Mouse (Mus musculus) embryo, embryonic 11 days (tissue): ENCODE data around the gene Pdlim3.

Experiments
- DNase-seq: peaks from one replicate; pipeline ENCODE4 v3.0.0-alpha.2; 2015

The Pdlim3 gene

DNA sequence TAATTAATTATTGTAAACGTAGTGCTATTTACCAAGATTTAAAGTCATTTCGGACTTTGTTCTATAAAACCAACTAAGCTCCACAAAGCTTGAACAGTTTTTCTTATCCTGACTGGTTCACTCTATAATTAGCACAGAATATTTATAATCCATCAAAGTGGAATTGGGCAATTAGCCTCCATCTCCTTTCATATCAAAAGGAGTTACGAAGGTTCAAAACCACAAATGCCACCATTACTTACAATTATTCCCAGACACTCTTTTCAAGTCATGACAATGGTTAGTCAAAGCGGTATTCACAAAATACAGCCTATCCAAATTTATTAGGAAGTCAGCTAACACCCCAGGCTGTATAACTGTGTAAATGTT lies 21.0 kb downstream of the Pdlim3 start:
- DNase-seq: no peak

- no peak for DNase-seq
Observed at GRCm38 (mm10) chr8:45913707-45914106, 28.4 kb downstream of the Pdlim3 start.

DNA sequence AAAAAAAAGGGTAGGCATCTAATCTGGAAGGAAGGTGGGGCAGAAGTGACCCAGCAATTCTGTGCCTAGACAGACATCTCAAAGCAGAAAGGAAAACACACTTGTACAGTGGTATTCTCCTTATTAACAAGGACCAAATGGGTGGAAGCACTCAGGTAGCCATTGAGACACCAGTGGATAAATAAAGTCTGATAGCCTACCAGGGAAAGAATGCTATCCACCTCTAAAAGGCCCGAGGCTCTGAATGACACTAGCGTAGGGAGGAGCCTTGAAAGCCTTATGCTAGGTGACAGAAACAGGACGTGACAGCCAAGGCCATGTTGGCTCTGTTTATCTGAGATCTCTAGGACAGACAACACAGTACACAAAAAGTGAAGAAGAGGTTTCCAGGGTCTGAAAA lies 31.2 kb downstream of the Pdlim3 start:
- DNase-seq: no peak

GRCm38 (mm10) chr8:45917040-45917679 lies 31.9 kb downstream of the Pdlim3 start:
- peak; percentile 19 for DNase-seq

DNA sequence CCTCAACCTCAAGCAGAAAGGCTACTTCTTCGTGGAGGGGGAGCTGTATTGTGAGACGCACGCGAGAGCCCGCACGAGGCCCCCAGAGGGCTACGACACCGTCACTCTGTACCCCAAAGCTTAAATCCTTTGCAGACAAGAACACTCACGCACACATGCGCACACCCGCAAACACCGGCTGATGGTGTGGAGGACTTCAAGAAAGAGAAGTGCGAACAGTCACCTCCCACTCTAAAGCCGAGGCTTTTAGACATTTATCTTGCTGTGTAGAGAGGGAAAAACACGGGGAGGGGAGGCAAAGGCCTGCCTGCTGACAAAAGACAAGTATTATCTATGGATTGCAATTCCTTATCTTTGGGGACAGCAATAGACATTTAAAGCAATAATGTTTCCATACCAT lies 33.6 kb downstream of the Pdlim3 start:
- no peak for DNase-seq

DNA sequence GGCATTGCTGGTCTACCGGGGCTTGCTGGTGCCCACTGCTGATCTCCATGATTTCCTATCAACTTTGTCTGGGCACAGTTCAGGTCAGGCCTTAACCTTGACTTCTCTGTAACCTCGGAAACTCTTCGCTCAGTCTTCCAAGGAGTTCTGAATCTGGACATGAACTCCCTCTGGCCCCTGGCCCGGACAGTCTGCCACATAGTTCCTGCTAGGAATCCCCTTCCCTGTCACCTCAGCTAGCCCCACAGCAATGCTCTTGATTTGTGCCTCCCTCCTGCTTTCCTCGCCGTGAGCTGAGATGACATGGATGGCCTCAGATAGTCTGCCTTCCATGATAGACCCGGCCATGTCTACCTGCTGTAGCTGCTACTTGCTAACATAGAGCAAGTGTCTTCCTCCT lies 35.1 kb downstream of the Pdlim3 start:
- DNase-seq: no peak

- no peak for DNase-seq
Observed at GRCm38 (mm10) chr8:45922116-45922515, 36.9 kb downstream of the Pdlim3 start.

- peak; percentile 94 for DNase-seq
Observed at GRCm38 (mm10) chr8:45934582-45935014, 49.3 kb downstream of the Pdlim3 start, which contains the start of gene Ccdc110. Gene Ccdc110, plus strand, starts transcription at chr8:45934619.

DNA sequence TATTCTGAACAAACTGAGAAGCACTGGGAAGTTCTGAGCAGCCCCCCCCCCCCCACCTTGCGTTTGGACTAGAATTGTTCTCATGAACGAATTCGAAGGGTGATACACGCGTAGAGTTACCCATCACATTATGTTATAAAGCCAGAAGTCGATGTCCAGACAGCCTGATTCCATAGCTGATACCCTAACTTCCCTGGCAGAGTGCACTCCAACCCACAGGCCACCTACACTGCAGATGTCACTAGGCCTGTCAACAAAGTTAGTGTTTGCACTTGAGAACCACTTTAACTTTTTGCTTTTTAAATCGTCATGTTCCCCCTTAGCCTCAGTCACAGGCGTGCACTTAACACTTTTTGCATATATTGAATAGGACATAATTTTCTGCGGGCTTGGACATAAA lies 51.7 kb downstream of the Pdlim3 start:
- no peak for DNase-seq

GRCm38 (mm10) chr8:45946283-45946682 lies 61.0 kb downstream of the Pdlim3 start:
- no peak for DNase-seq

GRCm38 (mm10) chr8:45950622-45951021 lies 65.4 kb downstream of the Pdlim3 start:
- DNase-seq: no peak
